Mouse (Mus musculus): ENCODE measurements around the gene AL731706.1. TPM values are rescaled to one million over a fixed set of nuclear protein-coding genes. Genes with fewer than 3 reads are reported as not detected.

The AL731706.1 gene
- 3.3 TPM in 1 of 2 replicates, not detected in the other for total RNA-seq (2014; rRNA removed)
- polyA plus RNA-seq (2015; fragmentation: Nextera tagmentation; extraction: Ambion mirVana) = 12.6 and 13.0 TPM in 2 replicates

DNA sequence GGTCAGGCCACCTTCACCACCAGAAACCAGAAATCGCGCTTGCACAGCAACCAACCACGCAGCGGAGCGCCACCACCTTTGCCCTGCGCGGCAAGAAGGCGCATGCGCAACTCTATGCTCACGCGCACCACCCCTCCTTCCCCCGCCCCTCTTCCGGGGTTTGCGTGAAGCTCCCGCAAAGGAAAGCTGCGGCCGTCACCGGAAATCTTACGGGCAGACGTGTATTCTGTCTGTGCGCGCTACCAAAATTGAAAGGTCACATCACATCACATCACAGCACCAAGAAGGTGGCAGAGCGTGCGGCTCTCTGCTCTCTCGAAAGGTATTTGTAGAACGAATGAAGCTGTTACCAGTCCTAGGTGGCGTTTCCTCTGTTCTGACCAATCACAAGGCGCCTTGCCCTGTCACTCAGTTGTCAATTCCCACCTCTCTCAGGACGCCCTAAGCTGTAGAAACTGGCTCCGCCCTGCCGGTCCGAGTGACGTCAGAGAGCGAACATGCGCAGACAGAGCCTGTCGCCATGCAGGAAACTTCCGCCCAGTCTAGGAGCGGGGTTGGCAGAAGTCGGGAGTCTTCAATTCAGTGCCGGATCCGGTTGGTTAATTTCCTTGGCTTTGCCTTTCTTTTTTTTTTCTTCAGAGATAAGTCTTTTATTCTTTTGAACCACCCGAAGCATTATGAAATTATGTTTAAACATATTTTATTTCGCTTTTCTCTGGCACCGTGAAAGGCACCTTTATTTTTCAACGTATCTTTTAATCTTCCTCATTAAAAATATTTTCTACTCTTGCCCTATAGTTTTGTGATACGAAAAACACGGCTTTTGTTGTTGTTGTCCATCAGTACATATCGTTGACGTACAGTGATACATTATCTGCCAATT is at the start of gene AL731706.1, which contains the start of the genes Slx4ip and Mkks:
TSS of gene AL731706.1 (minus strand) at position 322 of the 883 bp plus-strand sequence.
TSS of gene Slx4ip (plus strand) at position 151 of the 883 bp plus-strand sequence.
TSS of gene Mkks (minus strand) at position 322 of the 883 bp plus-strand sequence.
- Histone ChIP-seq H3K27me3 (ENCODE audit: insufficient read depth, low read length) (no peaks in the 10 kb centered on the region), H3K4me3 (ENCODE audit: low read depth, low read length) (peak within 1 kb of the TSS; percentile 69), H3K4me1 (ENCODE audit: insufficient read depth, low read length) (0 out of 2 replicates have a peak, but pooled peaks cover 4% of the 10 kb centered on the region), H3K9me3 (ENCODE audit: low read length) (no peaks in the 10 kb centered on the region), H3K36me3 (ENCODE audit: insufficient read depth, low read length) (no peaks in the 10 kb centered on the region), H3K4me2 (ENCODE audit: low read depth, low read length, poor library complexity, severe bottlenecking) (peak within 1 kb of the TSS; percentile 50), H3K9ac (replicated peaks; ENCODE audit: low read length, poor library complexity, severe bottlenecking) (peak within 1 kb of the TSS; percentile 81), H3K27ac (ENCODE audit: low read depth, low read length) (peak within 1 kb of the TSS; percentile 93)
- WGBS = 1% methylated on average over 49 of the region's 49 CpGs
- ATAC-seq (ENCODE audit: low FRiP score) (peak; percentile 98), DNase-seq (ENCODE audit: low spot score) (peak; percentile 100)
- TF ChIP-seq CTCF (IDR thresholded peaks at IDR 0.05) = no peak; the same call in none of the 2 replicates

DNA sequence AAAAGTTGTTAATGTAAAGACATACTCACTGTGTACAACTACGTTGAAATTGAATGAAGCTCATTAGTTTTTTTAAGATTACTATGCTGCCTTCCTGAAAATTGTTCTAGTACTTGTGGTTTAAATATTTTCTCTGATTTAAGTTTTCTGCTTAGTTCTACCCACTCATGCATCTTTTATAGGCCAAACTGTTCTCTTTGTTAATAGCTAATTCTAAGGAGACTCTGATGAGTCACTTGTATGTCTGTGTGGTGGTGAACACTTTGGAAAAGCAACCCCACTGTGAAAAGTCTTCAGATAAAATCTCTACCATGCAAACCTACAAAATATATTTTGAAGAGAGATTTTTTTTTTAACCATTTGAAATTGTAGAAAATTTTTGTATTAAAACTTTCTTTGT is 47.1 kb upstream of the AL731706.1 start:
- Histone ChIP-seq H3K4me2 (ENCODE audit: low read depth, low read length, poor library complexity, severe bottlenecking) (no peak overlapping the region), H3K36me3 (ENCODE audit: insufficient read depth, low read length) (no peaks in the 10 kb centered on the region), H3K27ac (ENCODE audit: low read depth, low read length) (no peak overlapping the region), H3K9me3 (ENCODE audit: low read length) (no peaks in the 10 kb centered on the region), H3K9ac (replicated peaks; ENCODE audit: low read length, poor library complexity, severe bottlenecking) (no peak overlapping the region), H3K4me3 (ENCODE audit: low read depth, low read length) (no peak overlapping the region), H3K4me1 (ENCODE audit: insufficient read depth, low read length) (no peaks in the 10 kb centered on the region), H3K27me3 (ENCODE audit: insufficient read depth, low read length) (no peaks in the 10 kb centered on the region)
- 91% methylated on average over 1 of the region's 1 CpGs for WGBS
- ATAC-seq (ENCODE audit: low FRiP score) = no peak
- TF ChIP-seq CTCF (IDR thresholded peaks at IDR 0.05) = no peak
- DNase-seq (ENCODE audit: low spot score) = no peak

DNA sequence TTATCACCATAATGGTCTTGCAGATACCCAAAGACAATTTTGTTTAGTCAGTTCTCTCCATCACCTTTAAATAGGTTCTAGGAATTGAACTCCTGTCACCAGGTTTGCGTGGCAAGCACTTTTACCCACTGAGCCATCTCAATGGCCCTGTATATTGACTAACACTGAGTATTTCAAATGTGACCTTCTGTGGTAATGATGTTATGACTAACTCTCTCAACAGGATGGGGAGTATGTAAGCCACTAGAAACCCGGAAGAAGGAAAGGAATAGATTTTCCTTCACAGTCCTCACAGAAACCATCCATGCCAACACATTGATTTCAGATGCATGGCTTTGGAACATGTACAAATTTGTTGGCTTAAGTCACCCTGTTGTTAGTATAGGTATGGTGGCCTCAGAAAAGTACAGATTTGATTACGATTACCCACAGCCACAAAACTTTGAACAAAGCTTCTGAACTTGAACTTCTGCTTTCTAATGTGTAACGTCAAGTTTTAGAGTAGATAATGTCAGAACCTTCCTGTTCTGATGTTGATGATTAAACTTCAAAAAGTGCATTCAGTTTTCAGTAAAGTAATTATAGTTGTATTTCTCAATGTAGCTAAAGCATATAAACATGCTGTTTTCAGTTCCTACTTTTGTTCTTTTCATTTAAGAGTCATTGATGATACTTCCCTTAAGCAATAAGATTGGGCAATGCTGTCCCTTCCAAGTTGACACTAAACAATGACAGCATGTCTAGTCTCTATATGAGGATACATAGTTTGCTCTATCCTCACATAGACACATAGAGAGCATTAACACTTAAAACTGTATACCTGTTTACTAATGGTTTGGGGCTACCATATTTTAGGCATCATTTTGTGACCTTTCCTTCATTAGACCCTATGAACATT is 45.5 kb upstream of the AL731706.1 start:
- DNase-seq (ENCODE audit: low spot score) = no peak
- Histone ChIP-seq H3K9ac (replicated peaks; ENCODE audit: low read length, poor library complexity, severe bottlenecking) (no peak overlapping the region), H3K4me2 (ENCODE audit: low read depth, low read length, poor library complexity, severe bottlenecking) (no peak overlapping the region), H3K9me3 (ENCODE audit: low read length) (no peaks in the 10 kb centered on the region), H3K4me3 (ENCODE audit: low read depth, low read length) (no peak overlapping the region), H3K27me3 (ENCODE audit: insufficient read depth, low read length) (no peaks in the 10 kb centered on the region), H3K4me1 (ENCODE audit: insufficient read depth, low read length) (no peaks in the 10 kb centered on the region), H3K27ac (ENCODE audit: low read depth, low read length) (no peak overlapping the region), H3K36me3 (ENCODE audit: insufficient read depth, low read length) (no peaks in the 10 kb centered on the region)
- no peak for TF ChIP-seq CTCF (IDR thresholded peaks at IDR 0.05)
- WGBS = 95% methylated on average over 4 of the region's 4 CpGs
- no peak for ATAC-seq (ENCODE audit: low FRiP score)

DNA sequence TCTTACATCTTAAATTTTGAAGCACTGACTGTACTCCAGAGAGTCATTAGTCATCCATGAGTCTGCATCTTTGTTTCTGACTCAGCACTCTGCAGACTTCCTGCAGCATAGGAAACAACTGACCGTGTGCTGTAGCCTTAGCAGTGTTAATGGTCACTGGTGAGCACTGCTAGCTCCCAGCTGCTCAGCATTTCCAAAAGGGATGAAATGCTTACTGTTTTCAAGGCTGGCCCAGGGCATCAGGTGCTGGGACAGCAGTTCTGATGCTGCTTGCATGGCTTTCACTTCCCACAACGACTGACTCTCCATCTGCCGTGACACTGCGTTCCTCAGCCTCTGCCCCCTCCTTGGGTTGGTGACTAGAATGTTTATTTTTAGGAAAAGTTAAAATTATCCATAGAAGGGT is 29.8 kb upstream of the AL731706.1 start:
- no peak overlapping the region for H3K4me3 ChIP-seq (ENCODE audit: low read depth, low read length)

DNA sequence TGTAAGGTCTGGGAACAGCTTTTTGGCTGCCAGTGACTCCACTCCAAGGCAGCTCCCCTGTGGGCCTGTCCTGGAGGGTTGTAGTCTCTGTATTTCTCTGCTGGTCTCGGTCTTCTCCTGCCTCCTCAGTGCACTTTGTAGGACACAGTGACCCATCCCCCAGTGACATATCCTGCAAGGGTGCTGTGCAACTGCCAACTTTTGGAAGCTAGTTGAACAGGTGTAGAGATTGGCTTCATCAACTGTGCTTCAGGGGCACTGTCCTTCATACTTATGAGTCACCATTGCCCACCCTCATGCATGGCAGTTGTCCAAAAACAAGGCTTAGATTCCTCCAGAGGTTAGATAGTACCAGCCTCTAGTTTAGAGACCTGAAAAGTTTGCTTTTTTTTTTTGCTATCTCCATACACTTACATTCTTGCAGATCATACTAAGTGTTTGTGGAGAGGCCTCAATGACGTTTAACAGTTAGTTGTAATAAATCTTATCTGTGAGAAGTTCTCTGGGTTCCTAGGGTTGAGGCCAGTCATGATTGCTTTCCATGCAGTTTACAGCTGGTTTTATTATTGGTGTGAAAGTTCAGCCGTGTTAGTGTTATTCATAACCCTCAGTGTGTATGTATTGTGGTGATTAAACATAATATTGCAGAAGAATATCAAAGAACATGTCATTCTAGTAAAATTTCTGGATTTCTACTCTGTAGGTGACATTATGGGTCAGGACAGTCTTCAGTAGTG is 29.2 kb upstream of the AL731706.1 start:
- WGBS = 83% methylated on average over 3 of the region's 3 CpGs

More for the DNA sequence above, 29.8 kb upstream of the AL731706.1 start:
- H3K4me1 ChIP-seq (ENCODE audit: insufficient read depth, low read length) = no peaks in the 10 kb centered on the region
- 62% methylated on average over 4 of the region's 4 CpGs for WGBS
- H3K4me2 ChIP-seq (ENCODE audit: low read depth, low read length, poor library complexity, severe bottlenecking) = no peak overlapping the region
- H3K9ac ChIP-seq (replicated peaks; ENCODE audit: low read length, poor library complexity, severe bottlenecking) = no peak overlapping the region
- H3K27me3 ChIP-seq (ENCODE audit: insufficient read depth, low read length) = no peaks in the 10 kb centered on the region
- no peaks in the 10 kb centered on the region for H3K36me3 ChIP-seq (ENCODE audit: insufficient read depth, low read length)
- no peaks in the 10 kb centered on the region for H3K9me3 ChIP-seq (ENCODE audit: low read length)
- ATAC-seq (ENCODE audit: low FRiP score) (no peak), DNase-seq (ENCODE audit: low spot score) (peak; percentile 31)
- TF ChIP-seq CTCF (IDR thresholded peaks at IDR 0.05) = no peak
- no peak overlapping the region for H3K27ac ChIP-seq (ENCODE audit: low read depth, low read length)

More for the DNA sequence above, 29.2 kb upstream of the AL731706.1 start:
- Histone ChIP-seq H3K4me3 (ENCODE audit: low read depth, low read length) (no peak overlapping the region), H3K27me3 (ENCODE audit: insufficient read depth, low read length) (no peaks in the 10 kb centered on the region), H3K4me2 (ENCODE audit: low read depth, low read length, poor library complexity, severe bottlenecking) (no peak overlapping the region), H3K9me3 (ENCODE audit: low read length) (no peaks in the 10 kb centered on the region), H3K36me3 (ENCODE audit: insufficient read depth, low read length) (no peaks in the 10 kb centered on the region), H3K9ac (replicated peaks; ENCODE audit: low read length, poor library complexity, severe bottlenecking) (no peak overlapping the region), H3K27ac (ENCODE audit: low read depth, low read length) (no peak overlapping the region), H3K4me1 (ENCODE audit: insufficient read depth, low read length) (no peaks in the 10 kb centered on the region)
- ATAC-seq (ENCODE audit: low FRiP score) (no peak), DNase-seq (ENCODE audit: low spot score) (no peak)
- no peak for TF ChIP-seq CTCF (IDR thresholded peaks at IDR 0.05)

Measured in midbrain, postnatal 0 days (tissue).